Mouse (Mus musculus): ENCODE data around the gene Sarm1. TPM values are rescaled to one million over a fixed set of nuclear protein-coding genes. Genes with fewer than 3 reads are reported as not detected.

Gene Sarm1
- polyA plus RNA-seq, 1 experiment from 2014 or later, result 0.25 TPM

GRCm38 (mm10) chr11:78502909-78503650 lies 5.5 kb upstream of the Sarm1 start, which contains the start of gene Sebox:
Gene Sebox, plus strand, starts transcription at chr11:78503447.
- no peaks in the 10 kb centered on the region for H3K9me3 ChIP-seq (replicated peaks)
- H3K27me3 ChIP-seq (replicated peaks), result peaks cover 41% of the 10 kb centered on the region
- H3K4me1 ChIP-seq, result peaks cover 2% of the 10 kb centered on the region
- ATAC-seq, result no peak
- H3K36me3 ChIP-seq, result peaks cover 32% of the 10 kb centered on the region
- no peak within 1 kb of the TSS for H3K4me3 ChIP-seq
- H3K9ac ChIP-seq, result no peak within 1 kb of the TSS
- 60% methylated on average over 7 of the region's 7 CpGs for WGBS (ENCODE audit: insufficient replicate concordance)
- no peak within 1 kb of the TSS for H3K4me2 ChIP-seq
- H3K27ac ChIP-seq, result no peak within 1 kb of the TSS

GRCm38 (mm10) chr11:78501529-78501928 lies 4.0 kb upstream of the Sarm1 start:
- peaks cover 17% of the 10 kb centered on the region for H3K4me1 ChIP-seq
- H3K4me2 ChIP-seq, result peak overlapping the region; percentile 22; the same call in 1 of the 2 replicates
- H3K9ac ChIP-seq, result no peak overlapping the region
- H3K36me3 ChIP-seq, result peaks cover 16% of the 10 kb centered on the region
- ATAC-seq, result no peak
- 64% methylated on average over 20 of the region's 20 CpGs for whole genome bisulfite sequencing (ENCODE audit: insufficient replicate concordance)
- H3K9me3 ChIP-seq (replicated peaks), result no peaks in the 10 kb centered on the region
- peaks cover 56% of the 10 kb centered on the region for H3K27me3 ChIP-seq (replicated peaks)
- no peak overlapping the region for H3K27ac ChIP-seq
- H3K4me3 ChIP-seq, result no peak overlapping the region

- Histone ChIP-seq H3K4me2 (peak overlapping the region; percentile 76), H3K4me3 (peak overlapping the region; percentile 40), H3K27ac (peak overlapping the region; percentile 64; the same call in 1 of the 2 replicates), H3K36me3 (peaks cover 8% of the 10 kb centered on the region), H3K9me3 (replicated peaks) (no peaks in the 10 kb centered on the region), H3K27me3 (replicated peaks) (peaks cover 64% of the 10 kb centered on the region), H3K4me1 (peaks cover 17% of the 10 kb centered on the region), H3K9ac (0 out of 2 replicates have a peak overlapping the region, but pooled peaks have one; percentile 15)
- peak; percentile 30 for ATAC-seq
- 57% methylated on average over 9 of the region's 9 CpGs for WGBS (ENCODE audit: insufficient replicate concordance)
Measured at GRCm38 (mm10) chr11:78500623-78501202, 3.2 kb upstream of the Sarm1 start.

GRCm38 (mm10) chr11:78499543-78499942 lies 2.0 kb upstream of the Sarm1 start:
- Histone ChIP-seq H3K4me1 (peaks cover 17% of the 10 kb centered on the region), H3K9ac (peak overlapping the region; percentile 37), H3K27me3 (replicated peaks) (peaks cover 76% of the 10 kb centered on the region), H3K4me2 (peak overlapping the region; percentile 76), H3K9me3 (replicated peaks) (no peaks in the 10 kb centered on the region), H3K27ac (peak overlapping the region; percentile 64), H3K36me3 (no peaks in the 10 kb centered on the region), H3K4me3 (peak overlapping the region; percentile 40)
- 36% methylated on average over 16 of the region's 16 CpGs for WGBS (ENCODE audit: insufficient replicate concordance)
- ATAC-seq, result no peak

DNA sequence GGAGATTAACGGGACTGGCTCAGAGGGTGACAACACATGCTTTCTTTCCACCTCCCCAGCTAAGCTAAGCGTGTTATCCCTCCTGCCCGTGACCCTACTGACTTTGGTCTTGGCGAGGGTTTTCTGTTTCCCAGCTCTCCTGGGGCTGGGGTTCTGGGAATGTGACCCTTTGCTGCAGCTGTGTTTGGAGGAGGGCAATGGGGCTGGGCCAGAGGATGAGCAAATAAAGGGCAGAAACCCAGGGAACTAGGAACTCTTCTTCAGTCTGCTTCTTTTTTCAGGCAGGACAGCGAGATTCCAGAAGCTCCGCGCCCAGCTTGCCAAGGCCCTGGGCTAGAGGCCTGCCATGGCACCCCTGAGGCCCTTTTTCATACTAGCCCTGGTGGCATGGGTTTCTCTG lies 1.4 kb upstream of the Sarm1 start, which contains the start of gene Vtn:
Gene Vtn (plus strand): TSS at position 88 of the 400 bp plus-strand sequence.
- Histone ChIP-seq H3K9me3 (replicated peaks) (no peaks in the 10 kb centered on the region), H3K4me3 (peak within 1 kb of the TSS; percentile 53), H3K4me1 (peaks cover 17% of the 10 kb centered on the region), H3K36me3 (no peaks in the 10 kb centered on the region), H3K9ac (peak within 1 kb of the TSS; percentile 37), H3K4me2 (peak within 1 kb of the TSS; percentile 76), H3K27me3 (replicated peaks) (peaks cover 82% of the 10 kb centered on the region), H3K27ac (peak within 1 kb of the TSS; percentile 64)
- 57% methylated on average over 7 of the region's 7 CpGs for WGBS (ENCODE audit: insufficient replicate concordance)
- 0 out of 2 replicates have a peak, but pooled peaks have one; percentile 20 for ATAC-seq

DNA sequence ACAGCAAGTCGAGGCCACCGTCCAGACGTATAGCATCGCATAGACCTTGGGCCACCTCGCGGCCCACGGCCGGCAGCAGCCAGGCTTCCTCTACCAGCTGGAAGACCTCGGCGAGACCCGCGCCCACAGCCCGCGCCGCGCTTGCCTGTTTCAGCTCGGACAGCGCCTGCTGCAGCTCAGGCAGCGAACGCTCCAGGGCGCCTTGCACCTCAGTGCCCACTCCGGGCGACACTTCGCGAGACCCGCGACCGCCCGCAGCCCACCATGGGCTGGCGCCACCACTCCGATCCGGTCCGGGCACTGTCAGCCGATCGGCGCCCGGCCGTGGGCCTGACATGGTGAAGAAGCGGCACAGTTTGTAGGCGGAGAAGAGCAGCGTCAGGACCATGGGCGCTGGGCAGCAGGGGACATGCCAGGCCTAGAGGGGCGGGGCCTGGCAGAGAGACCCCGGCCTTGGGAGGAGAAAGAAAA lies 448 bp downstream of the Sarm1 start:
- no peak for ATAC-seq
- Histone ChIP-seq H3K4me3 (peak overlapping the region; percentile 53), H3K4me1 (peaks cover 17% of the 10 kb centered on the region), H3K9ac (no peak overlapping the region), H3K4me2 (peak overlapping the region; percentile 76), H3K9me3 (replicated peaks) (no peaks in the 10 kb centered on the region), H3K27me3 (replicated peaks) (peaks cover 93% of the 10 kb centered on the region), H3K27ac (no peak overlapping the region), H3K36me3 (no peaks in the 10 kb centered on the region)
- WGBS (ENCODE audit: insufficient replicate concordance), result 1% methylated on average over 44 of the region's 44 CpGs

DNA sequence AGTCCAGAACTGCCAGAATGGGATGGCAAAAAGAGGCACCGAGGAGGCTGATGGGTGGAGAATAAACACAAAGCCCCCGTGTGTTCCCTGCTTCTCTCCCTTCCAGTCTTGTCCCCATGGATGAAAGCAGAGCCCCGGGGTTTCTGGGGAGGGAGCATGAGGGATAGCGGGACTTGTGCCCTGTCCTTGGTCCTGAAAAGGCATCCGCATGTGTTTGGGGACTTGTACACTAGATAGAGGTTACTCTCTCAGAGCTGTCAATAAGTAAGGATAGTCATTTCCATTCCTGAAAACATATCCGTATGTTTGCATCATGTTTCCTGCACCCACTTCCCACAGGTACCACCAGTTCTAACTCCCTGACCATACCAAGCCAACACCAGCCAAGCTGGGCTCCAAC lies 1.6 kb downstream of the Sarm1 start:
- Histone ChIP-seq H3K4me3 (no peak overlapping the region), H3K36me3 (no peaks in the 10 kb centered on the region), H3K27ac (no peak overlapping the region), H3K9ac (no peak overlapping the region), H3K4me2 (no peak overlapping the region), H3K27me3 (replicated peaks) (peaks cover 97% of the 10 kb centered on the region), H3K4me1 (peaks cover 17% of the 10 kb centered on the region), H3K9me3 (replicated peaks) (no peaks in the 10 kb centered on the region)
- WGBS (ENCODE audit: insufficient replicate concordance), result 7% methylated on average over 6 of the region's 6 CpGs
- ATAC-seq, result no peak

GRCm38 (mm10) chr11:78490781-78491241 lies 6.7 kb downstream of the Sarm1 start:
- Histone ChIP-seq H3K9ac (no peak overlapping the region), H3K27me3 (replicated peaks) (peaks cover 96% of the 10 kb centered on the region), H3K4me1 (no peaks in the 10 kb centered on the region), H3K9me3 (replicated peaks) (no peaks in the 10 kb centered on the region), H3K36me3 (no peaks in the 10 kb centered on the region), H3K4me3 (peak overlapping the region; percentile 26), H3K4me2 (peak overlapping the region; percentile 47), H3K27ac (no peak overlapping the region)
- ATAC-seq, result no peak
- 11% methylated on average over 46 of the region's 48 CpGs for WGBS (ENCODE audit: insufficient replicate concordance)

DNA sequence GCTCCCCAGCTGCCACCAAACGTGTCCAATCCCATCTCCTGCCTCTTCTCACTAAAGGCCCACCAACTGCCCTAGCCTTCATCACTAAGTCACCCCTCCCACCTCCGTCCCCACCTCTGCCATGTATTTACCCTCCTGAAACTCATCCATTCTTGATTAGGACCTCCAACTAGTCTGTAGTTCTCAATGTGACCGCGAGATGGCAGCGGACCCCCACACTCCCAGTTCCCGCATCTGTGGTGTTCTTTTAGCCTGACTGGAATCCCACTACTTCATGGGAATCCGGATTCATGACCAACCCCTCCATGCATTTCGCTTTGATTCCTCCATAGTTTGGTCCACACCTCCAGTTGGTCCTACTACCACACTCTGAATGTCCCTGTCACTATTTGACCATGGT lies 9.4 kb downstream of the Sarm1 start:
- no peak for ATAC-seq
- Histone ChIP-seq H3K4me2 (no peak overlapping the region), H3K27ac (no peak overlapping the region), H3K4me3 (no peak overlapping the region), H3K4me1 (no peaks in the 10 kb centered on the region), H3K9me3 (replicated peaks) (no peaks in the 10 kb centered on the region), H3K36me3 (no peaks in the 10 kb centered on the region), H3K27me3 (replicated peaks) (peaks cover 97% of the 10 kb centered on the region), H3K9ac (no peak overlapping the region)
- 2% methylated on average over 8 of the region's 8 CpGs for WGBS (ENCODE audit: insufficient replicate concordance)

GRCm38 (mm10) chr11:78483639-78484038 lies 13.9 kb downstream of the Sarm1 start:
- peaks cover 70% of the 10 kb centered on the region for H3K27me3 ChIP-seq (replicated peaks)

GRCm38 (mm10) chr11:78475289-78475688 lies 22.3 kb downstream of the Sarm1 start:
- peaks cover 7% of the 10 kb centered on the region for H3K27me3 ChIP-seq (replicated peaks)
- 27% methylated on average over 3 of the region's 3 CpGs for WGBS (ENCODE audit: insufficient replicate concordance)
- ATAC-seq, result no peak
- no peaks in the 10 kb centered on the region for H3K9me3 ChIP-seq (replicated peaks)
- H3K27ac ChIP-seq, result no peak overlapping the region
- no peaks in the 10 kb centered on the region for H3K36me3 ChIP-seq
- no peak overlapping the region for H3K4me2 ChIP-seq
- no peak overlapping the region for H3K4me3 ChIP-seq
- H3K9ac ChIP-seq, result no peak overlapping the region
- no peaks in the 10 kb centered on the region for H3K4me1 ChIP-seq

More at GRCm38 (mm10) chr11:78483639-78484038, 13.9 kb downstream of the Sarm1 start:
- H3K36me3 ChIP-seq, result no peaks in the 10 kb centered on the region
- no peak overlapping the region for H3K4me3 ChIP-seq
- no peak overlapping the region for H3K4me2 ChIP-seq
- no peaks in the 10 kb centered on the region for H3K4me1 ChIP-seq
- no peak overlapping the region for H3K9ac ChIP-seq
- H3K9me3 ChIP-seq (replicated peaks), result no peaks in the 10 kb centered on the region
- ATAC-seq, result no peak
- H3K27ac ChIP-seq, result no peak overlapping the region
- WGBS (ENCODE audit: insufficient replicate concordance), result 30% methylated on average over 7 of the region's 7 CpGs
